Mouse (Mus musculus) embryonic facial prominence, embryonic 12.5 days (tissue): Measurements from ENCODE around the gene Phc1. TPM values are rescaled to one million over a fixed set of nuclear protein-coding genes. Genes with fewer than 3 reads are reported as not detected.
A peak's percentile ranks its signal among the peaks of the same experiment; 100 is the strongest.

Experiments used
- ATAC-seq: fragments of 200-750 bp; cut with Nextera tagmentation; 2 replicates; pipeline ENCODE4 v1.8.0; 2017; ENCODE audit not compliant: insufficient number of reproducible peaks, insufficient read depth, low FRiP score, low TSS enrichment
- H3K27ac ChIP-seq: fragments of 300-500 bp; sonication (generic); 2 replicates; pipeline ENCODE4 v1.5.1; 2016; ENCODE audit warnings: mild to moderate bottlenecking
- H3K27me3 ChIP-seq: fragments of 300-500 bp; sonication (generic); 2 replicates; pipeline ENCODE4 v1.6.1; 2016; ENCODE audit warnings: mild to moderate bottlenecking, moderate library complexity
- H3K36me3 ChIP-seq: fragments of 300-500 bp; sonication (generic); 2 replicates; pipeline ENCODE4 v1.6.1; 2016; ENCODE audit warnings: mild to moderate bottlenecking
- H3K4me1 ChIP-seq: fragments of 300-500 bp; sonication (generic); 2 replicates; pipeline ENCODE4 v1.6.1; 2016
- H3K4me2 ChIP-seq: fragments of 300-500 bp; sonication (generic); replicated peaks from 2 replicates; pipeline ENCODE4 v1.6.1; 2016; ENCODE audit warnings: mild to moderate bottlenecking, moderate library complexity
- H3K4me3 ChIP-seq: fragments of 300-500 bp; sonication (generic); 2 replicates; pipeline ENCODE4 v1.5.1; 2016; ENCODE audit warnings: mild to moderate bottlenecking
- H3K9ac ChIP-seq: fragments of 300-500 bp; sonication (generic); 2 replicates; pipeline ENCODE4 v1.6.1; 2016; ENCODE audit warnings: mild to moderate bottlenecking, moderate library complexity
- H3K9me3 ChIP-seq: fragments of 300-500 bp; sonication (generic); 2 replicates; pipeline ENCODE4 v1.6.1; 2016; ENCODE audit warnings: mild to moderate bottlenecking, moderate library complexity
- WGBS: fragments of 180-500 bp; shearing (Covaris S2); methylation state at CpG from one replicate; pipeline ENCODE4 v1.1.7; 2016; 5-methylcytosine and 5-hydroxymethylcytosine counted together
- polyA plus RNA-seq: library from polyadenylated mRNA; unstranded; fragments of >200 nt; fragmentation: Nextera tagmentation; extraction: Ambion mirVana; gene quantifications from 2 replicates; pipeline ENCODE4 v1.2.1, GENCODE M21; 2016

The Phc1 gene
- polyA plus RNA-seq, 1 experiment from 2014 or later = 30.0 TPM

DNA sequence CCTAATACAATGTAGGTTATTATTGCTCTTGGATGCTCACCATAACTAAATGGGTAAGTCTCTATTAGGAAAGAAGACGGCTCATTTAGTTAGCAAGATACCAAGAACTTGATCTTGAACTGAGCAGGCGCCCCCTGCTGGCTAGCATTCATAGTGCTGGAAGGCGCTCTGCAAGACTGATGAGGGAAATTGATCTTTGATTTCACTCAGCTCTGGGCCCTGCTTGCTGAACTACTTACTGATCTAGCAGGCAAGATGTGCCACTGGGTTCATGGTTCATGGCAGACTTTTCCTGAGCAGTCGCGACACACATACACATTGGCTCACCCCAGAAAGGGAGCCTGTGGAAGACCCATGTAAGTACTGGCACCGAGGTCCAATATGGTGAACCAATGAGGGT lies 36.0 kb downstream of the Phc1 start:
- H3K4me2 ChIP-seq = no peak overlapping the region
- no peak overlapping the region for H3K9ac ChIP-seq
- H3K4me3 ChIP-seq = no peak overlapping the region
- no peaks in the 10 kb centered on the region for H3K27me3 ChIP-seq
- H3K27ac ChIP-seq = no peak overlapping the region
- ATAC-seq = no peak
- H3K9me3 ChIP-seq = no peaks in the 10 kb centered on the region
- WGBS = 31% methylated on average over 6 of the region's 6 CpGs
- H3K4me1 ChIP-seq = peaks cover 8% of the 10 kb centered on the region; the same call in 1 of the 2 replicates
- no peaks in the 10 kb centered on the region for H3K36me3 ChIP-seq

DNA sequence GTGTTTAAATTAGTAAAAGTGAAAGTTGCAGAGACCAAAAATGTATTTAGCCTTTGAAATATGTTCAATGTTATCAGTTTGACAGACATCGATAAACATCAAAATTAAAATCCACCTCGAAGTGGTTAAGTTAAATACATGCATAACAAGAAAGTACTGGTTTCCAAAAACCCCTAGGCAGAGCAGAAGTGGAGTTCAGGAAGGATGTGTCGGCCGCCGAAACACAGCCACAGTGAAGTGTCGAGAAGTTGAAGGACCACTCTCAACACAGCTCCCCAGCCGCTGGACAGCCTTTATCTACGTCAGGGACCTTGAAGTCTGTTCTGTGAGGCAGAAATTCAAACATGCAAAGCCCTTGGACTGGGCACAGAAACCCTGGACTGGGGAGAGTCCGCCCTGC lies 36.8 kb downstream of the Phc1 start:
- H3K27me3 ChIP-seq = no peaks in the 10 kb centered on the region
- 73% methylated on average over 9 of the region's 9 CpGs for WGBS
- no peaks in the 10 kb centered on the region for H3K9me3 ChIP-seq
- 0 out of 2 replicates have a peak overlapping the region, but pooled peaks have one; percentile 24 for H3K27ac ChIP-seq
- H3K4me2 ChIP-seq = no peak overlapping the region
- H3K4me3 ChIP-seq = no peak overlapping the region
- H3K4me1 ChIP-seq = peaks cover 7% of the 10 kb centered on the region; the same call in 1 of the 2 replicates
- H3K36me3 ChIP-seq = no peaks in the 10 kb centered on the region
- no peak overlapping the region for H3K9ac ChIP-seq
- no peak for ATAC-seq

DNA sequence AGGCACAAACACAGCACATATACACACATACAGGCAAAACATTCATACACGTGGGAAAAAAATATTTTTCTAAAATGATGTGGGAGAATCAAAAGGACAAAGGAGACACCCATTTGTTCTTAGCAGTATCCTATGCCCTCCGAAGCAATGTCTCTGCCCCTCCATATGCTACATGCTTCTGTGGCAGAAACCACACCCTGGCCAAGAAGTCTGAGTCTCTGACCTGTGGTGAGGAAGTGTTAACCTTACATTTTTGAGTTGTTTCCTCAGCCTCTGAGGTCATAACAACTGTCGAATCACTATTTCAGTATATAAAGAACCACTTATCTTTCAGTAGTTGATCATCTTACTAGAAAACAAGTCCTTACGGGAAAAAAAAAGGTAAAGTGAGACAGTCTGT lies 37.7 kb downstream of the Phc1 start:
- Histone ChIP-seq H3K4me1 (peaks cover 3% of the 10 kb centered on the region; the same call in 1 of the 2 replicates), H3K27me3 (no peaks in the 10 kb centered on the region), H3K9me3 (no peaks in the 10 kb centered on the region), H3K4me3 (no peak overlapping the region), H3K9ac (no peak overlapping the region), H3K27ac (no peak overlapping the region), H3K4me2 (no peak overlapping the region), H3K36me3 (no peaks in the 10 kb centered on the region)
- WGBS = 77% methylated on average over 4 of the region's 4 CpGs
- ATAC-seq = no peak

DNA sequence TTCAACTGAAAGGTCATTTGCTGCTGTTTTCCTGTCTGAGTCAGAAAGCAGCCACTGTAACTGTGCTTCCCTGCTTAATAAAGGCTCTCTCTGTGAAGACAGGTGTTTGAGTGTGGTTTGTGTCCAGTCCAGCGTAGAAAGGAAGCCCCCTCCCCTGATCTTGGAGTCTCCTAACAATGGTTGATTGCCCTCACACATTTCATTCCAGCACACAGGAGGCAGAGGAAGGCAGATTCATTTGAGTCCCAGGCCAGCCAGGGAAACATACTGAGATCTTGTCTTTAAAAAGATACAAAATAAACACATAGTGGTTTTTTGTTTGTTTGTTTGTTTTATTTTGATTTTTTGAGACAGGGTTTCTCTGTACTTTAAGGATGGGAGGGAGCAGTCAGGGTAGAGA lies 38.2 kb downstream of the Phc1 start:
- no peaks in the 10 kb centered on the region for H3K27me3 ChIP-seq
- no peaks in the 10 kb centered on the region for H3K9me3 ChIP-seq
- WGBS = 59% methylated on average over 1 of the region's 1 CpGs
- no peak for ATAC-seq
- H3K9ac ChIP-seq = no peak overlapping the region
- peaks cover 3% of the 10 kb centered on the region; the same call in 1 of the 2 replicates for H3K4me1 ChIP-seq
- no peak overlapping the region for H3K27ac ChIP-seq
- no peak overlapping the region for H3K4me3 ChIP-seq
- no peak overlapping the region for H3K4me2 ChIP-seq
- H3K36me3 ChIP-seq = no peaks in the 10 kb centered on the region

DNA sequence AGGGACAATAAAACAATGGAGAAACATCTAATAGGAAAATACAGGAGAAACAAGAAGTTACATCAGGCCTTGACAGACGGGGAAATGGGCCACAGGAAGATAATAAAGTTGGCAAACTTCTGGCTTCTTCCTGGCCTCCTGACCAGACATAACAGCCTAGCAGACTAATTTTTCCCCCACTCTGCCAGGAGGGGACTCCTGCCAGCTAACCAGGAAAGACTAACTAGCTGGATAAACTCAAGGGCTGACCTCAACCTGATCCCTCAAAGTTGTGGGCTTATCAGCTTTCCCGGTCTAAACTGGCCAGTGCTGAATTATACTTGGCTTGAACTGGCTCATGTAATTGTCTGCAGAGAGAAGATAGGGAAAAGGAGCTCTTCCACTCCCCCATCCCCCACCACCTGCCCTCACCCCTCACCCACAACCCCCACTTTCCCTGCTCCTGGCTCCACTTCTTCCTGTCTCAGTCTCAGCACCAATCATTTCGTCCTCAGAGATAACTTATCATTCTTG lies 40.7 kb downstream of the Phc1 start:
- no peak overlapping the region for H3K27ac ChIP-seq
- no peaks in the 10 kb centered on the region for H3K27me3 ChIP-seq
- no peaks in the 10 kb centered on the region for H3K36me3 ChIP-seq
- no peak for ATAC-seq
- no peaks in the 10 kb centered on the region for H3K9me3 ChIP-seq
- WGBS = 56% methylated on average over 3 of the region's 3 CpGs
- H3K4me1 ChIP-seq = peaks cover 3% of the 10 kb centered on the region; the same call in 1 of the 2 replicates
- H3K4me2 ChIP-seq = no peak overlapping the region
- no peak overlapping the region for H3K9ac ChIP-seq
- no peak overlapping the region for H3K4me3 ChIP-seq

- 41% methylated on average over 4 of the region's 4 CpGs for WGBS
- Histone ChIP-seq H3K4me3 (no peak overlapping the region), H3K36me3 (no peaks in the 10 kb centered on the region), H3K27ac (no peak overlapping the region), H3K4me1 (no peaks in the 10 kb centered on the region), H3K9ac (no peak overlapping the region), H3K9me3 (no peaks in the 10 kb centered on the region), H3K27me3 (no peaks in the 10 kb centered on the region), H3K4me2 (no peak overlapping the region)
- ATAC-seq = no peak
Observed at GRCm38 (mm10) chr6:122298223-122298609, 42.1 kb downstream of the Phc1 start.

- H3K9me3 ChIP-seq = no peaks in the 10 kb centered on the region
- H3K36me3 ChIP-seq = no peaks in the 10 kb centered on the region
- peak overlapping the region; percentile 45 for H3K4me3 ChIP-seq
- H3K27ac ChIP-seq = peak overlapping the region; percentile 63
- 5% methylated on average over 25 of the region's 25 CpGs for WGBS
- peak overlapping the region; percentile 63 for H3K4me2 ChIP-seq
- no peaks in the 10 kb centered on the region for H3K4me1 ChIP-seq
- H3K9ac ChIP-seq = peak overlapping the region; percentile 68
- ATAC-seq = no peak
- H3K27me3 ChIP-seq = no peaks in the 10 kb centered on the region
Observed at GRCm38 (mm10) chr6:122297279-122298222, 42.8 kb downstream of the Phc1 start.

DNA sequence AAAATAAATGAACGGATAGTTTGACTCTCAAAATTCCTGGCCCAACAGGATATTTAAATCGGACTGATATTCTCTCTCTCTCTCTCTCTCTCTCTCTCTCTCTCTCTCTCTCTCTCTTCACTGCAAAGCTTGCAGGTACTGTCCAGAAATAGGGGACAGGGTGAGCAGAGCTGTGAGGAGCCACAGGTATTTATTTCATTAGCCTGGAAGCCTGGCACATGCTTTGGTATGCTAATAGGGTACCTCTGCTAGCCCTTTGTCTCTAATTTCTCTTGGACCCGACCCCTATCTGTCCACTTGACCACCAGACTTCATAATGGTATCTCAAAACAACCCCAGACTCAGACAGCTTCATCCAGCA lies 43.5 kb downstream of the Phc1 start:
- no peak for ATAC-seq
- Histone ChIP-seq H3K4me2 (peak overlapping the region; percentile 63), H3K27me3 (no peaks in the 10 kb centered on the region), H3K4me3 (peak overlapping the region; percentile 45), H3K36me3 (no peaks in the 10 kb centered on the region), H3K4me1 (no peaks in the 10 kb centered on the region), H3K9me3 (no peaks in the 10 kb centered on the region), H3K9ac (peak overlapping the region; percentile 68), H3K27ac (no peak overlapping the region)
- 34% methylated on average over 3 of the region's 3 CpGs for WGBS

DNA sequence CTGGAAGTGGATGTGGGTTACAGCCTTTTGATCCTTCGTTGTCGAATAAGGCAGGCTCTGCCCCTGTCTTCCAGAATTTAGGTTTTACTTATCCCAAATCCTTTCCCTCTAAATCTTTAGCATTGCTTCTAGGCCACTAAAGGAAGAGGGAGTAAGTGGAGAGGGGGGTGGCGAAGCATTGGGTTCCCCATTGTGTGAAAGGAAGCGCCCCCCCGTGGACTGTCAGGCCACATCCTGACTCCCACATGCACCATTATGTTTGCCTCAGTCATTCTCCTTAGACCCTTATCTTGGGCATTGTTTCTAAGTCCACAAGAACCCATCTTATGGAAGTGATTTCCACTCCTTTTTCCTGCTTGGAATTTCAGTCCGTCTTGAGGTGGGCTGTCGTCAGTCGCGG lies 45.1 kb downstream of the Phc1 start:
- WGBS = 52% methylated on average over 9 of the region's 9 CpGs
- Histone ChIP-seq H3K4me2 (no peak overlapping the region), H3K4me1 (0 out of 2 replicates have a peak, but pooled peaks cover 1% of the 10 kb centered on the region), H3K36me3 (no peaks in the 10 kb centered on the region), H3K27ac (no peak overlapping the region), H3K27me3 (no peaks in the 10 kb centered on the region), H3K9ac (no peak overlapping the region), H3K4me3 (no peak overlapping the region), H3K9me3 (no peaks in the 10 kb centered on the region)
- no peak for ATAC-seq

- no peak for ATAC-seq
- H3K4me2 ChIP-seq = no peak overlapping the region
- no peaks in the 10 kb centered on the region for H3K27me3 ChIP-seq
- 64% methylated on average over 3 of the region's 3 CpGs for WGBS
- 0 out of 2 replicates have a peak, but pooled peaks cover 5% of the 10 kb centered on the region for H3K4me1 ChIP-seq
- no peak overlapping the region for H3K4me3 ChIP-seq
- no peak overlapping the region for H3K9ac ChIP-seq
- no peak overlapping the region for H3K27ac ChIP-seq
- no peaks in the 10 kb centered on the region for H3K36me3 ChIP-seq
- H3K9me3 ChIP-seq = no peaks in the 10 kb centered on the region
Observed at GRCm38 (mm10) chr6:122294290-122294689, 46.1 kb downstream of the Phc1 start.

DNA sequence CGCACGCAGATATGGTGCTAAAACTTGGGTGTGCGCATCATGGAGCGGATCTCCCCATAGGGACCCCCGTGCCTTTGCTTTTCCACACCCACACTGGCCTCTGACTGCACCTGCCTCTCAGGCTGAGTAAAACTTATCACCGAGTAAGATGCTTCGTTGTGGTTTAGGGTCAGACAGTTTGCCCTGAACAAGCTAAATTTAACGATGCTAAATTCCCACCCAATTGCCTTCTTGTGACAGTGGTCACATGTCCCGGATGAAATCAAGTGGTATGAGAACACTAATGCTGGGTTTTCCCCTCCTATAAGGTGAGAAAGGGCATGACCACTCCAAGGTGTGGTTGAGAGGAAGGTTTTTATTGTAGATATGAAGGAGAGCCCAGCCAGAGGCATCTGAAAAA lies 46.6 kb downstream of the Phc1 start:
- ATAC-seq = no peak
- WGBS = 85% methylated on average over 9 of the region's 9 CpGs
- Histone ChIP-seq H3K27me3 (no peaks in the 10 kb centered on the region), H3K36me3 (no peaks in the 10 kb centered on the region), H3K4me3 (no peak overlapping the region), H3K4me1 (0 out of 2 replicates have a peak, but pooled peaks cover 5% of the 10 kb centered on the region), H3K9me3 (no peaks in the 10 kb centered on the region), H3K27ac (no peak overlapping the region), H3K9ac (no peak overlapping the region), H3K4me2 (no peak overlapping the region)

GRCm38 (mm10) chr6:122293121-122293520 lies 47.2 kb downstream of the Phc1 start:
- Histone ChIP-seq H3K9me3 (no peaks in the 10 kb centered on the region), H3K4me1 (0 out of 2 replicates have a peak, but pooled peaks cover 5% of the 10 kb centered on the region), H3K4me2 (no peak overlapping the region), H3K27me3 (no peaks in the 10 kb centered on the region), H3K36me3 (no peaks in the 10 kb centered on the region), H3K9ac (no peak overlapping the region), H3K27ac (no peak overlapping the region), H3K4me3 (no peak overlapping the region)
- 90% methylated on average over 8 of the region's 8 CpGs for WGBS
- ATAC-seq = no peak
